Mouse (Mus musculus): Measurements from ENCODE around the gene Igfbp1.

- TF ChIP-seq POLR2A (IDR thresholded peaks at IDR 0.05; ENCODE audit: borderline replicate concordance, control insufficient read depth, low read depth, low read length) (no peak), CTCF (IDR thresholded peaks at IDR 0.05; ENCODE audit: control insufficient read depth, insufficient read depth, low read length) (no peak)
These were observed 49.6 kb upstream of the Igfbp1 start for GRCm38 (mm10) chr11:7147945-7148344.

Data from bone marrow, adult 2 months (tissue).